Mouse (Mus musculus) adrenal gland, adult 18-20 months (tissue): ENCODE results near the gene Scgn. TPM values are rescaled to one million over a fixed set of nuclear protein-coding genes. Genes with fewer than 3 reads are reported as not detected.

ENCODE experiments used
- DNase-seq, 2 experiments: peaks; one replicate each; pipeline ENCODE4 v3.0.0; 2021 to 2022; ENCODE audit warnings: low spot score in 2 of 2
- microRNA-seq, 2 experiments: library from miRNA; unstranded; fragments of <30 nt; microRNA quantifications; one replicate each; pipeline ENCODE4 v1.2.0; 2021; ENCODE audit warnings: borderline number of aligned reads in 2 of 2
- total RNA-seq, 2 experiments: library from RNA; stranded (reverse); gene quantifications; 1 replicate in 1 of 2; 2 replicates in 1 of 2; pipeline ENCODE4 v1.2.3; 2021

Scgn gene
- total RNA-seq, 2 experiments from 2014 or later = 2.6 to 3.3 TPM

- DNase-seq = no peak
Observed at GRCm38 (mm10) chr13:23940291-23940690, 50.7 kb downstream of the Scgn start.

- no peak for DNase-seq
Observed at GRCm38 (mm10) chr13:23938699-23939098, 52.3 kb downstream of the Scgn start.

DNA sequence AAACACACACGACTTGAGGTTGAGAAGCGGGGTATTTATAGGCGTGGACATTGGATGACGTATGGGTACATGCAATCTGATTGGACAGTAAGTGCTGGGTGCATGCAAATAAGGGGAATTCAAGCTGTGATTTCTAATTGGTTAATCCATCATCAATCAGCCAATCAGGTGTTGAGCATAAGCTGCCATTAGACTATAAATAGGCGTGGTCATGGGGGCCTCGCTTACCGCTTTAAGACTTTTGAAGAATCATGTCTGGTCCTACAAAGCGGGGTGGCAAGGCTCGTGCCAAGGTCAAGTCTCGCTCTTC is 56.8 kb downstream of the Scgn start, which contains the start of gene Hist1h2aa:
Hist1h2aa (plus strand) TSS at position 252 of the 310 bp plus-strand sequence.
- DNase-seq = no peak

DNA sequence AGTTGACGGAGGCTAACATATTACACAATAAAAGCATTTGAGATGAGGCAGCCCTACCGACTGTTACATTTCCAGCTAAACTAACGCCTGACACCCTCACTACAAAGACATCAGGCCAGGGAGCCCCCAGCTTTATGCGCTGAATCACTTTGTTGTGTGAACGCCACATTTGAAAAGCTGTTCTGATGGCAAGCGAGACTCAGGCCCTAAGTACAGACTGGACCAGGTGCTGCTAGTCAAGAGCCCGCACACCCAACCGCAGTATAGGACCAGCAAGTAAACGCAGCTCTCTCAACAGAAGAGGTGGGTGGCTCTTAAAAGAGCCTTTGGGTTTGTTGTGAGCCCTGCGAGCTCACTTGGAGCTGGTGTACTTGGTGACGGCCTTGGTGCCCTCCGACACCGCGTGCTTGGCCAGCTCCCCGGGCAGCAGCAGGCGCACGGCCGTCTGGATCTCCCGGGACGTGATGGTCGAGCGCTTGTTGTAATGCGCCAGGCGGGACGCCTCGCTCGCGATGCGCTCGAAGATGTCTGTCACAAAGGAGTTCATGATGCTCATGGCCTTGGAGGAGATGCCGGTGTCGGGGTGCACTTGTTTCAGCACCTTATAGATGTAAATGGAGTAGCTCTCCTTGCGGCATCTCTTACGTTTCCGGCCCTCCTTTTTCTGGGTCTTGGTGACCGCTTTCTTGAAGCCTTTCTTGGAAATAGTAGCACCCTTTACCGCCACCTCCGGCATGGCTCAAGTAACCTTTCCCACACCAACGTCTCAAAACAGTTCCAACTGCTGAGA is 57.4 kb downstream of the Scgn start, which contains the start of gene Hist1h2ba:
Hist1h2ba (minus strand) TSS at position 736 of the 790 bp plus-strand sequence.
- DNase-seq = no peak

DNA sequence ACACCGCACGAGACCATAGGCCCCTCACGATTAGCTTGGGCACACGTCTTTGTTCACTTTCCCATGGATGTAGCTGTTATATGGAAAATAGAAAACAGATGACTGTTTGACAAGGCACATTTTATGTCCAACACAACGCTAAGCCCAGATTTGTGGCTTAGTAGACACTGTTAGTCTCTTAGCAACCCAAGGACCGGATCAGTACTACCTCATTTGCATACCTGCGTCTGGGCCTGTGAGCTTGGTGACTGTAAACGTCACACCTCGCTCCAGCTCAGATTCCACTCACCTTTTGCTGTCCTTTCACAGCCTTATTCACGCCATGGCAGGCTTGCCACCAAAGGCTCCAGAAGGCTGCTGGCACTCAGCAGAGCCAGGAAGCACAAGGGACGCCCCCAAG is 60.1 kb downstream of the Scgn start:
- no peak for DNase-seq

GRCm38 (mm10) chr13:23930461-23930860 is 60.6 kb downstream of the Scgn start:
- no peak for DNase-seq

- DNase-seq = no peak
Observed at GRCm38 (mm10) chr13:23928637-23929036, 62.4 kb downstream of the Scgn start.

- DNase-seq = no peak
Observed at GRCm38 (mm10) chr13:23925792-23926191, 65.2 kb downstream of the Scgn start.

DNA sequence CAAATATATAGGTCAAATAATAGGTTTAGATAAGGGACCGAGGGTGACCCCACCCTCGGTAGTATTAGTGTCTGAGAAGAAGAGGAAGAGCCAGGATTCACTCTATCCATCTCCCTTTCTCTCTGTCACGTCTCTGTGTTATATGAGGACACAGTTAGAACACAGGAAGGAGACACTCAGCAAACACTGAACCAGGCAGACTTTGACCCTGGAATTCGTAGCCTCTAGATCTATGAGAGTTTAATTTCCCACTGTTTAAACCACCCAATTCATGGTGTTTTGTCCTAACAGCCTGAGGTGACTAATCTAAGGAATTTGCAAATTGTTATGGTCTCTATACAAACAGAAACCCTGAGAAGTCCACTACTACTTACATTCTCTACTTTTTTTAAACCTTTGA is 73.3 kb downstream of the Scgn start:
- no peak for DNase-seq

GRCm38 (mm10) chr13:23916132-23916531 is 74.9 kb downstream of the Scgn start:
- DNase-seq = peak in 1 of 2 experiments; percentile 23

- DNase-seq = no peak
Observed at GRCm38 (mm10) chr13:23914376-23915167, 76.4 kb downstream of the Scgn start, which contains the start of gene Slc17a4. Gene Slc17a4 (minus strand): TSS chr13:23915009.

DNA sequence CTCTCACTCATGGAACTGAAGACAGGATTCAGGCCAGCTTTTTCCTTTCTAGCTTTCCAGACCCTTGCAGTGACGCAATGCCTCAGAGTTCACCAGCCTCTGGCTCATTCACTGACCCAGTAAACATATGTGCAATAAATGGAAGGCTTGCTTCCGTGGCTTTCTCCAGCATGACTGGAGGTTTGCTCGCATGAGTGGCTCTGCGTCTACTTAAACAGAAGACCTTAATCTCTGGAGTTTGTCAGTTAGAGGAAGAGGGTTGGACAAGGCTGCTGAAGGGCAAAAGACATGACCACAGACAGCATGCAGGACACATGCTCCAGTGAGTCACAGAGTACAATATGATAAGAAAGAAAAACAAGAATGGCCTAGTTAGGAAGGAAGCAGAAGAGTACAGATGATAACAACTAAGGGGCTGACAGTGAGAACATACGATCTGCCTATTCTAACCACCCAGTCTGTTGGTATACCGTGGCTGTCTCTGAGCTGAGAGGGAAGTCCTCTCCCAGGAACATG is 77.2 kb downstream of the Scgn start:
- no peak for DNase-seq

- no peak for DNase-seq
Observed at GRCm38 (mm10) chr13:23911335-23911734, 79.7 kb downstream of the Scgn start.

DNA sequence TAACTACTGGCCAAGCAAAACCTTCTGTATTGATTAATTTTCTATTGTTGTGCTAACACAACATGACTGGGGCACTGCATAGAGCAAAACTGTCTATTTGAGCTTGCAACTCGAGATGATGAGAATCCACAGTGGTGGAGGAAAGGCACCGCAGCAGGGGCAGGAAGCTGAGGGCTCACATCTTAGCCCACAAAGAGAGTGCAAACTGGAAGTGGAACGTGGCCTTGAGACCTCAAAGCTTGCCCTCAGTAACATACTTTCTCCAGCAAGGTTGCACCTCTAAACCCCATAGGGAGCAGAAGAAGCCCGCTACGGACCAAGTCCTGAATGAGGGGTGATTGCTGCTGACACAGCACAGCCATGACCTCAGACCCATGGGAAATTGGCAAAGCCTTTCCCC is 80.9 kb downstream of the Scgn start:
- no peak for DNase-seq

DNA sequence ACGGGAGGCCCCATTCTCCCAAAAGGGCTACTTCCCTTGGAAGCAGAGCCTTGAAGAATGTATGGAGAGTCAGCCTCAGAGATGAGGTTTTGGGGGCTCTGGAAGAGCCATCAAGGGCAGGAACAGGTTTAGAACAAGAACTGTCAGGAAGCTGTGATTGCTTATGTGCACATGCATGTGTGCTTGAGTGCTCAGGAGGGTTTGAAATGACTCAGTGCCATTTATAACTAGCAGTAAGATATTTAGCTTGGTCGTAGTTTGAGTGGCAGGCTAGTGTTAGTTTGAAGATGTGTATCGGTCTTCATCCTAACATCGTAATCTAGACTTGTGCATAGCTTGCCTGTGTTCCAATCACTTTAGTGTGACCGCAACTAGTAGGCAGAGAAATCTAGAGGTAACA is 84.1 kb downstream of the Scgn start:
- no peak for DNase-seq

Small RNAs within 50 kb of the gene (microRNA-seq; reads per million reads assigned to microRNA genes)
- gene Gm44344 = 0 reads per million in 2 experiments

Other genes with a start within 250 kb of the Scgn start
- gene Hist1h3c, start 245.6 kb downstream of the Scgn start, total RNA-seq = 1 to 10 TPM; 4.6 to 5.4 TPM
- gene Hist1h2bb, start 244.5 kb downstream of the Scgn start, total RNA-seq = 10 to 100 TPM; 16.2 to 17.9 TPM
- gene Hist1h2ab, start 240.1 kb downstream of the Scgn start, total RNA-seq = 10 to 100 TPM; 19.4 to 19.5 TPM
- 10 to 100 TPM; 16.4 to 23.4 TPM for gene Hist1h3b, start 238.9 kb downstream of the Scgn start, total RNA-seq
- 10 to 100 TPM; 61.2 to 90.4 TPM for gene Hist1h4b, start 234.2 kb downstream of the Scgn start, total RNA-seq
- 10 to 100 TPM; 21.6 to 23.4 TPM for gene Hist1h4a, start 230.0 kb downstream of the Scgn start, total RNA-seq
- gene Hist1h3a, start 228.8 kb downstream of the Scgn start, total RNA-seq = 10 to 100 TPM; 18.1 to 28.1 TPM
- gene Hist1h1a, start 227.5 kb downstream of the Scgn start, total RNA-seq = 10 to 100 TPM in 1 of 2 experiments, 1 to 10 TPM in 1; 7.1 to 14.2 TPM
- gene Trim38, start 221.3 kb downstream of the Scgn start, total RNA-seq = not detected
- not detected for gene Slc17a2, start 184.2 kb downstream of the Scgn start, total RNA-seq
- under 1 TPM; 0.16 to 0.86 TPM for gene Slc17a3, start 151.8 kb downstream of the Scgn start, total RNA-seq
- gene Slc17a1, start 123.5 kb downstream of the Scgn start, total RNA-seq = not detected
- gene Slc17a4, start 76.2 kb downstream of the Scgn start, total RNA-seq = under 1 TPM in 1 of 2 experiments, not detected in 1; 0.53 TPM
- gene Hist1h2ba, start 57.1 kb downstream of the Scgn start, total RNA-seq = not detected
- gene Hist1h2aa, start 56.8 kb downstream of the Scgn start, total RNA-seq = not detected